Mouse (Mus musculus): ENCODE results near the gene Klk8. TPM values are rescaled to one million over a fixed set of nuclear protein-coding genes. Genes with fewer than 3 reads are reported as not detected.

Klk8 gene
- polyA plus RNA-seq (2012; rRNA removed) = 3.2 and 4.8 TPM in 2 replicates

GRCm38 (mm10) chr7:43797333-43797769 lies at the start of gene Klk8:
Gene Klk8 (plus strand): TSS chr7:43797577.
- TF ChIP-seq CTCF (IDR thresholded peaks at IDR 0.05; ENCODE audit: borderline replicate concordance, extremely low read depth, insufficient read depth, insufficient read length) = no peak
- TF ChIP-seq POLR2A (IDR thresholded peaks at IDR 0.05; ENCODE audit: borderline replicate concordance, extremely low read depth, insufficient read depth, insufficient read length, poor library complexity, severe bottlenecking) = no peak
- peak; percentile 15 for DNase-seq (ENCODE audit: low read depth)

- DNase-seq (ENCODE audit: low read depth) = peak; percentile 28
- TF ChIP-seq POLR2A (IDR thresholded peaks at IDR 0.05; ENCODE audit: borderline replicate concordance, extremely low read depth, insufficient read depth, insufficient read length, poor library complexity, severe bottlenecking) = no peak
- TF ChIP-seq CTCF (IDR thresholded peaks at IDR 0.05; ENCODE audit: borderline replicate concordance, extremely low read depth, insufficient read depth, insufficient read length) = no peak
These were observed 49.6 kb upstream of the Klk8 start for GRCm38 (mm10) chr7:43747788-43748187.

GRCm38 (mm10) chr7:43752806-43753205 lies 44.6 kb upstream of the Klk8 start:
- DNase-seq (ENCODE audit: low read depth) = no peak
- TF ChIP-seq POLR2A (IDR thresholded peaks at IDR 0.05; ENCODE audit: borderline replicate concordance, extremely low read depth, insufficient read depth, insufficient read length, poor library complexity, severe bottlenecking) (no peak), CTCF (IDR thresholded peaks at IDR 0.05; ENCODE audit: borderline replicate concordance, extremely low read depth, insufficient read depth, insufficient read length) (no peak)

GRCm38 (mm10) chr7:43766484-43766883 lies 30.9 kb upstream of the Klk8 start:
- TF ChIP-seq CTCF (IDR thresholded peaks at IDR 0.05; ENCODE audit: borderline replicate concordance, extremely low read depth, insufficient read depth, insufficient read length) (no peak), POLR2A (IDR thresholded peaks at IDR 0.05; ENCODE audit: borderline replicate concordance, extremely low read depth, insufficient read depth, insufficient read length, poor library complexity, severe bottlenecking) (no peak)
- peak; percentile 15 for DNase-seq (ENCODE audit: low read depth)

- no peak for TF ChIP-seq CTCF (IDR thresholded peaks at IDR 0.05; ENCODE audit: borderline replicate concordance, extremely low read depth, insufficient read depth, insufficient read length)
- no peak for TF ChIP-seq POLR2A (IDR thresholded peaks at IDR 0.05; ENCODE audit: borderline replicate concordance, extremely low read depth, insufficient read depth, insufficient read length, poor library complexity, severe bottlenecking)
- no peak for DNase-seq (ENCODE audit: low read depth)
These were observed 28.8 kb upstream of the Klk8 start, which contains the start of gene Klk12 for GRCm38 (mm10) chr7:43768597-43768996. Gene Klk12 (plus strand): TSS chr7:43768897.

GRCm38 (mm10) chr7:43769636-43770035 lies 27.7 kb upstream of the Klk8 start:
- TF ChIP-seq CTCF (IDR thresholded peaks at IDR 0.05; ENCODE audit: borderline replicate concordance, extremely low read depth, insufficient read depth, insufficient read length) (no peak), POLR2A (IDR thresholded peaks at IDR 0.05; ENCODE audit: borderline replicate concordance, extremely low read depth, insufficient read depth, insufficient read length, poor library complexity, severe bottlenecking) (no peak)
- DNase-seq (ENCODE audit: low read depth) = no peak

GRCm38 (mm10) chr7:43770701-43771100 lies 26.7 kb upstream of the Klk8 start:
- TF ChIP-seq POLR2A (IDR thresholded peaks at IDR 0.05; ENCODE audit: borderline replicate concordance, extremely low read depth, insufficient read depth, insufficient read length, poor library complexity, severe bottlenecking) (no peak), CTCF (IDR thresholded peaks at IDR 0.05; ENCODE audit: borderline replicate concordance, extremely low read depth, insufficient read depth, insufficient read length) (no peak)

GRCm38 (mm10) chr7:43771916-43772315 lies 25.5 kb upstream of the Klk8 start:
- no peak for TF ChIP-seq CTCF (IDR thresholded peaks at IDR 0.05; ENCODE audit: borderline replicate concordance, extremely low read depth, insufficient read depth, insufficient read length)
- no peak for TF ChIP-seq POLR2A (IDR thresholded peaks at IDR 0.05; ENCODE audit: borderline replicate concordance, extremely low read depth, insufficient read depth, insufficient read length, poor library complexity, severe bottlenecking)

More at GRCm38 (mm10) chr7:43770701-43771100, 26.7 kb upstream of the Klk8 start:
- DNase-seq (ENCODE audit: low read depth) = no peak

GRCm38 (mm10) chr7:43772901-43773300 lies 24.5 kb upstream of the Klk8 start:
- DNase-seq (ENCODE audit: low read depth) = no peak

More at GRCm38 (mm10) chr7:43771916-43772315, 25.5 kb upstream of the Klk8 start:
- DNase-seq (ENCODE audit: low read depth) = no peak

GRCm38 (mm10) chr7:43774364-43774763 lies 23.0 kb upstream of the Klk8 start, which contains the start of gene Klk11:
Gene Klk11 (plus strand): TSS chr7:43774604.
- DNase-seq (ENCODE audit: low read depth) = no peak
- TF ChIP-seq CTCF (IDR thresholded peaks at IDR 0.05; ENCODE audit: borderline replicate concordance, extremely low read depth, insufficient read depth, insufficient read length) = no peak
- no peak for TF ChIP-seq POLR2A (IDR thresholded peaks at IDR 0.05; ENCODE audit: borderline replicate concordance, extremely low read depth, insufficient read depth, insufficient read length, poor library complexity, severe bottlenecking)

More at GRCm38 (mm10) chr7:43772901-43773300, 24.5 kb upstream of the Klk8 start:
- no peak for TF ChIP-seq POLR2A (IDR thresholded peaks at IDR 0.05; ENCODE audit: borderline replicate concordance, extremely low read depth, insufficient read depth, insufficient read length, poor library complexity, severe bottlenecking)
- no peak for TF ChIP-seq CTCF (IDR thresholded peaks at IDR 0.05; ENCODE audit: borderline replicate concordance, extremely low read depth, insufficient read depth, insufficient read length)

GRCm38 (mm10) chr7:43774802-43775201 lies 22.6 kb upstream of the Klk8 start:
- TF ChIP-seq CTCF (IDR thresholded peaks at IDR 0.05; ENCODE audit: borderline replicate concordance, extremely low read depth, insufficient read depth, insufficient read length) (no peak), POLR2A (IDR thresholded peaks at IDR 0.05; ENCODE audit: borderline replicate concordance, extremely low read depth, insufficient read depth, insufficient read length, poor library complexity, severe bottlenecking) (no peak)
- DNase-seq (ENCODE audit: low read depth) = no peak

All from brain, embryonic 14.5 days (tissue).